Mouse (Mus musculus) E14TG2a.4 (cell line): ENCODE data around the gene Mgat4e.
"Not testable (repeated sequence)": the region's sequence is repeated elsewhere in the genome, so short reads cannot be mapped to it uniquely, and the experiment has no call there.

ENCODE experiments used
- H3K27me3 ChIP-seq: 2 replicates; pipeline ENCODE4 v1.6.1; 2014; ENCODE audit warnings: low read length, control low read depth; ENCODE audit not compliant: insufficient read depth
- H3K36me3 ChIP-seq: 2 replicates; pipeline ENCODE4 v1.6.1; 2014; ENCODE audit warnings: low read length, control low read depth; ENCODE audit not compliant: insufficient read depth
- H3K4me1 ChIP-seq: replicated peaks from 2 replicates; pipeline ENCODE4 v1.6.1; 2014; ENCODE audit warnings: low read depth, low read length, control low read depth
- H3K4me3 ChIP-seq: replicated peaks from 2 replicates; pipeline ENCODE4 v1.5.1; 2014; ENCODE audit warnings: mild to moderate bottlenecking, low read length
- H3K9me3 ChIP-seq: 2 replicates; pipeline ENCODE4 v1.6.1; 2014; ENCODE audit warnings: low read length, control low read depth
- CTCF ChIP-seq: conservative IDR thresholded peaks from 2 replicates; pipeline ENCODE4 v1.5.1; 2014; ENCODE audit warnings: low read length
- NANOG ChIP-seq: IDR thresholded peaks from 2 replicates; pipeline ENCODE4 v1.6.1; 2014; ENCODE audit warnings: borderline replicate concordance, low read length, mixed read lengths
- POU5F1 ChIP-seq: IDR thresholded peaks from 2 replicates; pipeline ENCODE4 v1.6.1; 2014; ENCODE audit warnings: low read length, borderline replicate concordance

The Mgat4e gene

DNA sequence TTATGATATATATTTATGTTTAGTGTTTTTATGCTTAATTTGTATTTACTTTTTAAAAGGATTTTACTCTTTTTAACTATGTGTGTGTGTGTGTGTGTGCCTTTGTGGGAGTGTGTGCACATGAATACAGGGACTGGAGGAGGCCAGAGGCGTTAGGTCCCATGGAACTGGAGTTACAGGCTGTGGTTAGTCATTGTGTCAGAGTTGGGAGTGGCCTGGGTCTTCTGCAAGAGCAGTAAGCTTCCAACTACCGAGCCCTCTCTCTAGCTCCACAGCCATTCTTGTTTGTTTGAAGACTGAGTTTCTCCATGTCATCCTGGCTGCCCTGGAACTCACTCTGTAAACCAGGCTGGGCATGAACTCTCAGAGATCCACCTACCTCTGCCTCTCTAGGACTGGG lies 27.2 kb downstream of the Mgat4e start:
- Histone ChIP-seq H3K4me1 (peaks cover 47% of the 10 kb centered on the region), H3K4me3 (no peak overlapping the region), H3K27me3 (no peaks in the 10 kb centered on the region), H3K9me3 (no peaks in the 10 kb centered on the region), H3K36me3 (no peaks in the 10 kb centered on the region)
- TF ChIP-seq NANOG: no peak
- TF ChIP-seq CTCF: no peak
- no peak for TF ChIP-seq POU5F1

DNA sequence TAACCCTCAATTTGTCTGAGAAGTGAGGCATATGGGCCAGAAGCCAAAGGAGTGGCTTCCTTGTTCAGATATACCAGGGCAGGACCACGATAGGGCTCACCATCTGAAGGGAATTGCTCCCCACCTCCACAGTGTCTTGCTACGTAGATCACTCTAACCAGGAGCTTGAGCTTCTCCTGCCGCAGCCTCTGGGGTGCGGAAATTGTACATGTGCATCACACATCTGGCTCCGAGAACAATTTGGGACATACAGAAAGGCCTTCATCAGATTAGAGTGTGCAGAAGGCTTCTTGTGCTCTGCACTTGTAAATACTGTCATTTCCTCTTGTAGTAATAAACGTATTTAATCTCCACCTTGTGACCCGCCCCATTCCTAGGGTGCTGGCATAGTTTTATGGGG lies 28.3 kb downstream of the Mgat4e start:
- TF ChIP-seq POU5F1 (no peak), NANOG (no peak), CTCF (no peak)
- Histone ChIP-seq H3K27me3 (no peaks in the 10 kb centered on the region), H3K4me1 (peaks cover 49% of the 10 kb centered on the region), H3K9me3 (no peaks in the 10 kb centered on the region), H3K36me3 (no peaks in the 10 kb centered on the region), H3K4me3 (no peak overlapping the region)

DNA sequence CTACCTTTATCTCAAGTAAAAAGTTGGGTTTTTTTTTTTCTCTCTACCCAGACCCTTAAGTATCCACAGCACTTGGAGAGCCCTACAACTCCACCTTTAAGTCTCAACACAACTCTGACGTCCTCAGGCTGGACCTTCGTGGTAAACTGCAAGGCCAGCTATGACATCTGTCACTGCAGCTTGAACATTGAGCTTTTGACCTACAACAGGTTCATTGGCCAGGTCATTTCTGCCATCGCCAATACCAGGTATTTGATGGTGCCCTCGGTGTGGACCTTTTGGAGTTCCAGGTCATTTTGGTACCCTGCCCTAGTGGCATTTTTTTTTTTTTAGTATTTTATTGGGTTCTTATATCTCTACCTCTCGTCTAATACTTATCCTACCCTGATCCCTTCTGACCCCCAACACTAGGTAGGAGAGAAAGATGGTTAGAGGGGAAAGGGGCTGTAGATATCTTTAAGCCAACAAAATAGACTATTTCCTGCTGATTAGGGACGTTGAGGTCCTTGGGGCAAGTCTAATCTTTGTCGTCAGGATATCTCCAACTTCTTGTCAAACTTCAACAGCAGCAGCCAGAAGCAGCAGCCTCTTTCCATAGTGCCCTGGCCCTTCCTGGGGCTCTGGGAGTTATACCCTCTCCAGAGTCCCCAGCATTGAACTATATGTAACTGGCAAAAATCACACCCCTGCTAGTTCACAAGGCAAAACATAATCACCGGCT lies 29.3 kb downstream of the Mgat4e start:
- Histone ChIP-seq H3K9me3 (no peaks in the 10 kb centered on the region), H3K27me3 (0 out of 2 replicates have a peak, but pooled peaks cover 4% of the 10 kb centered on the region), H3K4me3 (no peak overlapping the region), H3K36me3 (no peaks in the 10 kb centered on the region), H3K4me1 (peaks cover 45% of the 10 kb centered on the region)
- TF ChIP-seq POU5F1: no peak
- no peak for TF ChIP-seq CTCF
- no peak for TF ChIP-seq NANOG

DNA sequence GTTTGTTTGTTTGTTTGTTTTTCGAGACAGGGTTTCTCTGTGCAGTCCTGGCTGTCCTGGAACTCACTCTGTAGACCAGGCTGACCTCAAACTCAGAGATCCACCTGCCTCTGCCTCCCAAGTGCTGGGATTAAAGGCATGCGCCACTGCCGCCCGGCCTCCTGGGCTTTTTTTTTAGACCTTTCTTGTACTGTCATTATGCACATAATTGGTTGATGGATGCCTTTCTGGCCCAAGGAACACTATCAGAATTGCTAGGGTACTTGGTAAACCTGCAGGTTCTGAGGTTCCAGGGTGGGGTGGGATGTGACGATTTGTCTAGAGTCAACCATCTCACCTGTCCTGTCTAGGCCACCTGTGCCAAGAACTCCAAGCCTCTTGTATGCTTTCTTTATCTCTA lies 30.3 kb downstream of the Mgat4e start:
- not testable (repeated sequence) for H3K9me3 ChIP-seq, H3K4me3 ChIP-seq, H3K36me3 ChIP-seq
- Histone ChIP-seq H3K4me1 (peaks cover 40% of the 10 kb centered on the region), H3K27me3 (peaks cover 11% of the 10 kb centered on the region)

DNA sequence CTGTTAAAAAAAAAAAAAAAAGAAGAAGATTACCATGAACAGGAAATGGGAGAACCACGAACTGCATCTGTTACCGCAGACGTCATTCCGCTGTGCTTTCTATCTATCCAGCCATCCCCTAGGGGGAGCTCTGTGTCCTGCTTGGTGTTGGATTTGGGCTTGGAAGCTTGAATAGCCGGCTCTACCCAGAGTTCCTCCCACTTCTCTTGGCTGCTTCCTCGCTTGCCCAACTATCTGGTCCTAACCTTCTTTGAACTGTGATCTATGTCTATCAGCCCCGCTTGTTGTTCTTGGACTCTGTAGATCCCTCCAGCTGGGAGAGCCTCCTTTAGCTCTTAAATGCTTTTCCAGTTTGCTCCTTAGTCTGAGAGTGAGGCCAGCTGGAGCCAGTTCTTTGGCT lies 30.8 kb downstream of the Mgat4e start:
- Histone ChIP-seq H3K36me3 (no peaks in the 10 kb centered on the region), H3K9me3 (no peaks in the 10 kb centered on the region), H3K27me3 (peaks cover 14% of the 10 kb centered on the region), H3K4me1 (peaks cover 40% of the 10 kb centered on the region), H3K4me3 (no peak overlapping the region)
- TF ChIP-seq CTCF (peak; percentile 63), NANOG (no peak)

DNA sequence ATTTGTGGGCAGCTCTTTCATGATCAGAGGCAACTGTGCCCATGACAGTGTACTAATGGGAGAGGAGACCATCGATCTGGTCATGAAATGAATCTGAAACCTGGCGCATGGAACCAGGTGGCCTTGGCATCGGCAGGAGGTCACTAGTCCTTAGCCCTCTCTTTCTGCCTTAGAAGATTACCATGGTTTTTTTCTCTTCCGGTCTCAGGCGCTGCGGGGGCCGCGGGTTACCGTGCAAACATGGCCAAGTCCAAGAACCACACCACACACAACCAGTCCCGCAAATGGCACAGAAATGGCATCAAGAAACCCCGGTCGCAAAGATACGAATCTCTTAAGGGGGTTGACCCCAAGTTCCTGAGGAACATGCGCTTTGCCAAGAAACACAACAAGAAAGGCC lies 31.6 kb downstream of the Mgat4e start:
- Histone ChIP-seq H3K4me1 (peaks cover 45% of the 10 kb centered on the region), H3K4me3 (0 out of 2 replicates have a peak overlapping the region, but pooled peaks have one; percentile 24), H3K27me3 (peaks cover 22% of the 10 kb centered on the region)
- not testable (repeated sequence) for H3K9me3 ChIP-seq, H3K36me3 ChIP-seq

DNA sequence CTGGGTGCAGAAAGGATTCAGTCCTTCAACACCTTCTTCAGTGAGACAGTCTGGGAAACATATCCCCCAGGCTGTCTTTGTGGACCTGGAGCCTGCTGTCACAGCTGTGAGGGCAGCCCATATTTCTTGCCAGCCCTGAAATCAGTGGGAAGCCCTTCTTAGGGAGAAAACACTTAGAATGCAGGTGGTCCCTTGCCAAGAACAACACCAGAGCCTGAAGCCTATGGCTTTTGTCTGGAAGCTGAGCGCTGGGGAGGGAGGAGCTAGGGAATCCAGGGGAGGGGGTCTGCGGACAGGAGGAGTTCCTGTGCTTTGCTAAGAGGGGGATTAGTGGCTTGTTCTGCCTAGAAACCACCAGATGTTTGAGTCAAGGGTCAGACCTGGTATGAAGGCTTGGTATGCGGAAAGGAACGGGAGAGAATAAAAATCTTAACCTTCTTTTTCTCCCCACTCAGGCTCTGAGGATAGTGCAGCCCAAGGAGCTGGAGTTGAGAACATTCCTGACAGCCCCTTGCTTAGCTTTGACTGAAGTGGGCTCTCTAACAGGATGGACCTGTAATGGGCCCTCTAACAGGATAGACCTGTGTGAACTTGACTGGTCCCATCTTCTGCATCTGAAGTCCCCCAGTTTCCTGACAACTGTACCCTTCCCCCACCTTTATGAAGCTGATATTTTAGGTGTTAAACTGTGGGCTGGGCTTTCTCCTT lies 32.8 kb downstream of the Mgat4e start:
- H3K4me1 ChIP-seq: peaks cover 53% of the 10 kb centered on the region
- no peak for TF ChIP-seq CTCF
- TF ChIP-seq POU5F1: no peak
- no peak for TF ChIP-seq NANOG
- H3K27me3 ChIP-seq: peaks cover 28% of the 10 kb centered on the region
- no peaks in the 10 kb centered on the region for H3K36me3 ChIP-seq
- no peak overlapping the region for H3K4me3 ChIP-seq
- no peaks in the 10 kb centered on the region for H3K9me3 ChIP-seq

DNA sequence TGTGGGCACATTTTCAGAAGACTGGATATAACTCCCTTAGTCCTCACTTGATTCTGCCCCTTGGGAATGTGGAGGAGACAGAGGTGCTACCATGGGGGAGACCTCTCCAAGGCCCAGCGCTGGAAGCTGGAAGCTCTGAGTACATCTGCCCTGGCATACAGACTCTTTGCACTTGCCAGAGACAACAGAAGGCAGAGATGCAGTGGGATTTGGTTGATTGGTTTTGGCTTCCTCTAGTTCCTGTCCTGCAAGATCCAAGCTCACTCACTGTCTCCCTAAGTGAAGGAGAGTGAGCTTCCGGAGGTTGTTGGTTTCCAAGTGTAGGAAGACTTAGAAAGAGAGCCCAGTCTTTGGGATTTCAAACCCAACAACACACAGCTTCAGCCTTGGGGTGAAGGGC lies 33.6 kb downstream of the Mgat4e start:
- no peak overlapping the region for H3K4me3 ChIP-seq
- TF ChIP-seq POU5F1: no peak
- TF ChIP-seq NANOG: no peak
- TF ChIP-seq CTCF: no peak
- H3K4me1 ChIP-seq: peaks cover 53% of the 10 kb centered on the region
- peaks cover 28% of the 10 kb centered on the region for H3K27me3 ChIP-seq
- no peaks in the 10 kb centered on the region for H3K9me3 ChIP-seq
- no peaks in the 10 kb centered on the region for H3K36me3 ChIP-seq

DNA sequence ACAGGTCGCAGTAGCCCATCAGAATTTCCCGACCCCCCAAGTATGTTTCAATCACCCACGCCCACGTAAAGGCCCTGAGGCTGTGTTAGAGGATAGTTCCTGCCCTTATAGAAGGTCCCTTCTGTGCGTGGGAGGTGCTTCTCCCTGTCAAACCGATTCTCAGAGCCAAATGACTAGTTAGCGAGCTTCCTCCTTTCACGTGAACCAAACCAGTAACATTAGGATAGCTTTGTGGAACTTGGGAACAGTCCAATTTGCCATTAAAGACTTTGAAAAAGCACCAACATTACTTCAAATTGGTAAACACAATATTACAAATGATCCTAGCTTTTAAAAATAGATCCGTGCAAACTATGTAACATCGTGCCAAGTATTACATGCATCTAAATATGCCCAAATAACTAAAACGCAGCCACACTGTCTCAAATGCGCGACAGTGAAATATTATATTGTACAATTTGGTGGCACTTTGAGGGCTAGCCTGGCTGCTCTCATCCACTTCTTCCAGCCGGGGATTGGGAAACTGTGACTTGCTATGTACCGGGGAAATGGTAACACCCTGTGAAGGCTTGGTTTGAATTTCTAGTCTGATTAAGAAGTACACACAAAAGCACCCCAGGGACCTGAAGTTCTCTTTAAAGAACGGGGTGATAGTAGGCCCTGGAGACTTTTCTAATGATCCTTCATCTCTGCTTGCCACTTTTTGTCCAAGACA lies 35.4 kb downstream of the Mgat4e start:
- H3K9me3 ChIP-seq: no peaks in the 10 kb centered on the region
- no peak for TF ChIP-seq CTCF
- TF ChIP-seq POU5F1: no peak
- TF ChIP-seq NANOG: no peak
- peaks cover 60% of the 10 kb centered on the region for H3K4me1 ChIP-seq
- H3K4me3 ChIP-seq: peak overlapping the region; percentile 77
- H3K36me3 ChIP-seq: peaks cover 6% of the 10 kb centered on the region
- peaks cover 28% of the 10 kb centered on the region for H3K27me3 ChIP-seq
